Mouse (Mus musculus) C2C12 (cell line): ENCODE data around the gene Rpgrip1l. TPM values are rescaled to one million over a fixed set of nuclear protein-coding genes. Genes with fewer than 3 reads are reported as not detected.

Experiments
- H3K27me3 ChIP-seq: one replicate; pipeline ENCODE4 v1.6.1; 2011; ENCODE audit not compliant: control insufficient read depth, insufficient read depth, insufficient read length
- H3K36me3 ChIP-seq: one replicate; pipeline ENCODE4 v1.6.1; 2011; ENCODE audit not compliant: control insufficient read depth, insufficient read depth
- H3K4me3 ChIP-seq: one replicate; pipeline ENCODE4 v1.5.1; 2011; ENCODE audit warnings: mild to moderate bottlenecking, control low read depth; ENCODE audit not compliant: poor library complexity, insufficient read depth, severe bottlenecking
- H3K79me2 ChIP-seq: one replicate; pipeline ENCODE4 v1.6.1; 2011; ENCODE audit not compliant: control insufficient read depth, insufficient read depth
- H3K79me3 ChIP-seq: one replicate; pipeline ENCODE4 v1.6.1; 2011; ENCODE audit warnings: low read depth, control low read depth
- H3ac ChIP-seq: one replicate; pipeline ENCODE3; 2011; ENCODE audit warnings: low read depth; ENCODE audit not compliant: control insufficient read depth, insufficient read length
- CEBPB ChIP-seq: IDR thresholded peaks from one replicate; pipeline ENCODE4 v1.6.1; 2011; ENCODE audit warnings: low read depth, mild to moderate bottlenecking, control low read depth, moderate library complexity
- CTCF ChIP-seq: IDR thresholded peaks from one replicate; pipeline ENCODE4 v1.5.1; 2011; ENCODE audit not compliant: control insufficient read depth, insufficient read depth, insufficient read length
- FOSL1 ChIP-seq: IDR thresholded peaks from one replicate; pipeline ENCODE4 v1.8.0; 2011; ENCODE audit warnings: mild to moderate bottlenecking, low read length; ENCODE audit not compliant: poor library complexity, insufficient read depth, severe bottlenecking
- MAX ChIP-seq: IDR thresholded peaks from one replicate; pipeline ENCODE4 v1.6.1; 2011; ENCODE audit warnings: mild to moderate bottlenecking, control low read depth
- MYOD1 ChIP-seq: IDR thresholded peaks from one replicate; pipeline ENCODE4 v1.6.1; 2011; ENCODE audit warnings: low read depth; ENCODE audit not compliant: control insufficient read depth, insufficient read length
- MYOG ChIP-seq: IDR thresholded peaks from one replicate; pipeline ENCODE4 v1.6.1; 2011; ENCODE audit not compliant: control insufficient read depth, insufficient read length; ENCODE audit errors: extremely low read depth
- USF1 ChIP-seq: IDR thresholded peaks from one replicate; pipeline ENCODE4 v1.6.1; 2011; ENCODE audit warnings: low read depth, mild to moderate bottlenecking, control low read depth, moderate library complexity
- polyA plus RNA-seq: library from polyadenylated mRNA; unstranded; fragments of >200 nt; fragmentation: generic; extraction: Trizol; gene quantifications from one replicate; pipeline ENCODE4 v1.2.1, GENCODE M21; 2012; ENCODE audit warnings: missing spikeins

Gene Rpgrip1l
- polyA plus RNA-seq, 1 experiment = 1.8 TPM

DNA sequence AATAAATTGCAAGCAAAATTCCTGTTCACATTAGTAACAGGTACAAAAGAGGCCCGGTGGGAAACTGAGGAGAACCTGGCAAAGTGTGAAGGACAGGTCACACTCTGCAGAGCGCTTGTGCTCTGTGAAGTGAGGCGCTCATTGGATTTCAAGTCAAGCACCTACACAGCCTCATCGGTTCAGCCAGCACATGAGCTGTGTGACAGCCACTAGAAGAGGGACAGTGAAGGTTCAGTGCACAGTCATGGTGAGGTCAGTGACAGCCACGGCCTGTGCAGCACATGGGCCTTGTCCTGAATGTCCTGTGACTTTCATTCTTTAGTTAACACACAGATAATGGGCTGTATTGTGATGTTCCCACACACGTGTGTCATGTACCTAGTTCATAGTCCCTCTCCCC is 107.2 kb downstream of the Rpgrip1l start:
- H3ac ChIP-seq = no peak overlapping the region
- no peaks in the 10 kb centered on the region for H3K79me3 ChIP-seq
- H3K79me2 ChIP-seq = no peaks in the 10 kb centered on the region
- no peak overlapping the region for H3K4me3 ChIP-seq
- H3K27me3 ChIP-seq = no peaks in the 10 kb centered on the region
- no peak for TF ChIP-seq MYOG
- no peaks in the 10 kb centered on the region for H3K36me3 ChIP-seq

DNA sequence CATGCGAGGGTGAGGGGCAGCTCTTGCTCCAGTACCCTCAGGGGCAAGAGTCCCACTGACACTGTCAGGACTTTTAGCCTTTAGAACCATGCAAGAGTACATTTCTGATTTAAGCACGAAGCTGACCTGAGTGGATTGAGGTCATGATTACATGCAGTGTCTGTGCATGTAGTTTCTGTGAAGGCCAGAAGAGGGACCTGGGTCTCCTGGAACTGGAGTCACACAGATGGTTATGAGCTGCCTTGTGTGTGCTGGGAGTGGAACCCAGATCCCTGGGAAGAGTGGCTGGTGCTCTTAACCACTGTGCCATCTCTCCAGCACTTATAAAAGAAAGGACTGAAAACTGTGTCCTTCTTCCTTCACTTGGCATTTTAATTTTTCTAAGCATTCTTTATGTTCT is 111.9 kb downstream of the Rpgrip1l start:
- Histone ChIP-seq H3K36me3 (no peaks in the 10 kb centered on the region), H3K79me2 (no peaks in the 10 kb centered on the region), H3K27me3 (no peaks in the 10 kb centered on the region), H3K79me3 (no peaks in the 10 kb centered on the region), H3ac (no peak overlapping the region), H3K4me3 (no peak overlapping the region)
- TF ChIP-seq MYOG = no peak
- no peak for TF ChIP-seq CTCF
- TF ChIP-seq FOSL1 = no peak
- no peak for TF ChIP-seq MAX

DNA sequence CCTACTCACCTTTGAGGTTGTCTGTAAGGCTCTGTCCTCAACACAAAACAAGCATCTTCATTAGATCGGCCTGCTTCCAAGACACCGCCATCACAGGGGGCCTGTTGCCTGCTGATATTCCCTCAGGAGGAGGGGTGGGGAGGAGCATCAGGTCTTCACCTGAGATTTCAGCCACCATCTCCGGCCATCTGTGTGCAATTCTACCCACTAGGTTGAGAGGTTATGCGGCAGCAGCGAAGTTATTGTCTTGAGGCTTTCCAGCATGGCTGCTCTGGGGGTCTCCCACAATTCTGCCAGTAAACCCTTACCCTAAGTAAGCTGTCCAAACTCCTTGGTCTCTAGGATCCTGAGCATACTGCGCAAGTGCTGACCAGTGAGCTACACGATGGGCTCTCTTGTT is 113.2 kb downstream of the Rpgrip1l start, which contains the start of gene Aktip:
Aktip (minus strand) TSS at position 101 of the 400 bp plus-strand sequence.
- Histone ChIP-seq H3K4me3 (no peak within 1 kb of the TSS), H3K79me3 (no peaks in the 10 kb centered on the region), H3ac (no peak within 1 kb of the TSS), H3K79me2 (no peaks in the 10 kb centered on the region), H3K36me3 (no peaks in the 10 kb centered on the region), H3K27me3 (no peaks in the 10 kb centered on the region)
- TF ChIP-seq MAX (no peak), FOSL1 (no peak), MYOG (no peak), USF1 (no peak), MYOD1 (no peak), CEBPB (no peak), CTCF (no peak)

DNA sequence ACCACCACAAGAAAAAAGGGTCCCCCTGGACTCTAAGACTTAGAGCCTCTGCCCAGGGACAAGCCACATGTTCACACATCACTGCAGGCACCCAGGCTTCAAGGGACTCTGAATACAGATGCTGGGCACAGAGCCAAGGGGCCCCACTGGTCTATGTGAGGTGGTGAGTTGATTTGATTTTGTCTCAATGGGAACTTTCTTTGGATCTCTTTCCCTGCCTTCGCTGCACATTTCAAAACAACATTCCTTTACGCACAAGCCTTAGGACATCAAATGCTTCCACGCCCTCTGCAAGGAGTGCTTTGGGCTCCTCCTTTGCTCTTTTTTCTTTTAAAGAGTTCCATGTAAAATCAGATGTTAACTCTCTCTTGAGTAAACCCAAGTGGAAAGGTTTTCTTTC is 115.0 kb downstream of the Rpgrip1l start:
- Histone ChIP-seq H3ac (no peak overlapping the region), H3K36me3 (no peaks in the 10 kb centered on the region), H3K27me3 (peaks cover 3% of the 10 kb centered on the region), H3K79me3 (no peaks in the 10 kb centered on the region), H3K4me3 (no peak overlapping the region), H3K79me2 (no peaks in the 10 kb centered on the region)
- no peak for TF ChIP-seq USF1
- no peak for TF ChIP-seq MYOG

DNA sequence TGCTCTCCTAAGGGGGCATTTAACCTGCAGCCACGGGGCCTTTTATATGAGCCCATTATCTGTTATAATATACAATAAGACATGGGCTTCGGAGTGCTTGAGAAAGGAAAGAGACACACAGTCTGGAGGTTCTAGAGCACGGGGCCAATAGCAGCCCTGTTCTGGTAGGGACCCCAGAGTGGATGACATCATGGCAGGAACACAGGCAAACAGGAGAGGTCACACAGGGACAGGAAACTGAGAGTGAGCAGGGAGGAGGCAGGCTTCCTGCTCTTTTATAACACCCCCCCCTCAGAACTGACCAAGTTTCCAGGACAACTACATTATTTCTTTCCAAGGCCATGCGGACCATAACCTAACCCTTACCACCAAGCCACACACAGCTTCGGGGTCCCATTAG is 115.8 kb downstream of the Rpgrip1l start:
- Histone ChIP-seq H3K79me3 (no peaks in the 10 kb centered on the region), H3K36me3 (no peaks in the 10 kb centered on the region), H3K27me3 (peaks cover 3% of the 10 kb centered on the region), H3K4me3 (no peak overlapping the region), H3ac (no peak overlapping the region), H3K79me2 (no peaks in the 10 kb centered on the region)
- no peak for TF ChIP-seq MYOG
- no peak for TF ChIP-seq MAX
- no peak for TF ChIP-seq CTCF
- TF ChIP-seq CEBPB = no peak
- TF ChIP-seq FOSL1 = no peak
- no peak for TF ChIP-seq USF1
- no peak for TF ChIP-seq MYOD1

DNA sequence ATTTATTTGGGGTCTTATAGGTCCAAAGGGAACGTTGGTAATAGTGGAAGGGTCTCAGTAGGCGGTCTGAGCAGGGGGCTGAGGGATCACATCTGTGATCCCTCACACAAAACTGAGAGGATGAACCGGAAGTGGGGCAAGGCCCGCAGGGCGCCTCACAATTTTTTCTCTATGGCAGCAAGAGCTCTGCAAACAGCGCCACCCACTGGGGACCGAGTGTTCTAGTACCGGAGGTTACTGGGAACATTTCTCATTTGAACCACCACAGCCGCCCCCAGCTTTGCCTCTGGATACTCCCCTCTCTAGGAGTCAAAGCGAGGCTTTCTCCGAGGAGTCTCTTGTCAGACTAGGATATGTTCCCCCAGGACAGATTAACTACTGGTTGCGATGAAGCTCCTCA is 116.4 kb downstream of the Rpgrip1l start:
- TF ChIP-seq CTCF (no peak), USF1 (no peak), MYOG (no peak), MYOD1 (no peak), FOSL1 (no peak), MAX (no peak), CEBPB (no peak)
- H3K79me2 ChIP-seq = no peaks in the 10 kb centered on the region
- no peak overlapping the region for H3K4me3 ChIP-seq
- no peak overlapping the region for H3ac ChIP-seq
- H3K79me3 ChIP-seq = no peaks in the 10 kb centered on the region
- no peaks in the 10 kb centered on the region for H3K36me3 ChIP-seq
- H3K27me3 ChIP-seq = peaks cover 3% of the 10 kb centered on the region

DNA sequence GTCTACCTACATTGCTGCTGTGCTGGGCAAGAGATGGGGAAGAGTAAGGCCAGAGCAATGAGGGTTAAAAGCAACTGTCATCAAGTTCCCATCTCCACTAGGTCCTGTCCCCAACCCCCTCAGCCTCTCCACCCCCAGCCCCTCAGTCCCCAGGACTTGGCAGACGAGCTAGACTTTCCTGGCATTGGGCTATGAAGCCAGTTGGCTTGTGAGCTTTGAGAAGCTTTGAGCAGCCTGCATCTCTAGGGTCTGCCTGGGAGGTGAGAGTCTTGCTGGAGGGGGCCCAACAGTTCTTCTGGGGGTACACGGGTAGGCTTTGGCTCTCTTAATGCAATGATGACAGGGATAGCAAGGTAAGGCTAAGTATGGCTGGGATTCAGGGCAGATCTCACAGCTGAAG is 119.0 kb downstream of the Rpgrip1l start:
- Histone ChIP-seq H3K4me3 (no peak overlapping the region), H3K27me3 (peaks cover 3% of the 10 kb centered on the region), H3K79me2 (no peaks in the 10 kb centered on the region), H3K79me3 (no peaks in the 10 kb centered on the region), H3ac (no peak overlapping the region), H3K36me3 (no peaks in the 10 kb centered on the region)
- no peak for TF ChIP-seq MAX
- TF ChIP-seq CEBPB = no peak
- TF ChIP-seq FOSL1 = no peak
- TF ChIP-seq CTCF = no peak
- TF ChIP-seq MYOG = no peak
- TF ChIP-seq USF1 = no peak
- no peak for TF ChIP-seq MYOD1
